Mouse (Mus musculus): ENCODE data around the gene Fabp3.

GRCm38 (mm10) chr4:130357946-130358345 lies 49.6 kb downstream of the Fabp3 start:
- TF ChIP-seq CTCF (IDR thresholded peaks at IDR 0.05; ENCODE audit: extremely low read depth, insufficient read length, insufficient replicate concordance, low read depth, low read length) (no peak), POLR2A (IDR thresholded peaks at IDR 0.05; ENCODE audit: low read depth, low read length) (no peak)
